Mouse (Mus musculus) liver, embryonic 14.5 days (tissue): ENCODE results near the gene Mia2.

Experiments used
- CTCF ChIP-seq: IDR thresholded peaks from 2 replicates; pipeline ENCODE4 v1.5.1; 2016; ENCODE audit warnings: antibody characterized with exemption, low read depth, control low read depth
- EP300 ChIP-seq: IDR thresholded peaks from 2 replicates; pipeline ENCODE4 v1.6.1; 2016; ENCODE audit warnings: antibody characterized with exemption, low read depth

DNA sequence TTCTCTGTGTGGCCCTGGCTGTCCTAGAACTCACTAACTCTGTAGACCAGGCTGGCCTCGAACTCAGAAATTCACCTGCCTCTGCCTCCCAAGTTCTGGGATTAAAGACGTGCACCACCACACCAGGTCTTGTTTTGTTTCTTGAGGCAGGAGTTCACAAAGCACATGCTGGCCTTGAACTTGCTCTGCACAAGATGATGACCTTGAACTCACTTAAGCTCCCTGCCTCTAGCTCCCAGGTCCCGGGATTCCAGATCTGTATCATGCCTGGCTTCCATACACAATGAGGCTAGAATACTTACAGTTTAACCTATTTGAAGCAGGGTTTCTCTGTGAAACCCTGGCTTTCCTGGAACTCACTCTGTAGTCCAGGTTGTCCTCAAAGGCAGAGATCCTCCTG, 121.7 kb downstream of the Mia2 start:
- TF ChIP-seq CTCF = no peak
- TF ChIP-seq EP300 = no peak
